Mouse (Mus musculus): ENCODE measurements at regions not wholly inside any gene's neighbourhood (a gene's known extent, or its start where the extent isn't known, plus 50 kb on each side); places are given as distances from the start of the nearest gene placed in this dataset.
"Not testable (repeated sequence)": the region's sequence is repeated elsewhere in the genome, so short reads cannot be mapped to it uniquely, and the experiment has no call there.

GRCm38 (mm10) chr10:57322717-57323424 lies 163.3 kb upstream of the Hsf2 start:
- Histone ChIP-seq H3K27ac (replicated peaks; ENCODE audit: low read depth, low read length) (no peak overlapping the region), H3K4me1 (ENCODE audit: control insufficient read depth, insufficient read depth, low read length) (no peaks in the 10 kb centered on the region), H3K4me2 (ENCODE audit: low read length) (no peak overlapping the region), H3K36me3 (ENCODE audit: control insufficient read depth, insufficient read depth, low read length) (no peaks in the 10 kb centered on the region), H3K27me3 (ENCODE audit: control insufficient read depth, insufficient read depth, low read length) (no peaks in the 10 kb centered on the region), H3K4me3 (replicated peaks; ENCODE audit: low read depth, low read length) (no peak overlapping the region), H3K9ac (replicated peaks; ENCODE audit: low read length) (no peak overlapping the region), H3K9me3 (ENCODE audit: control insufficient read depth, low read length) (no peaks in the 10 kb centered on the region)
- DNase-seq, result no peak
- 71% methylated on average over 2 of the region's 2 CpGs for WGBS
- no peak for ATAC-seq (ENCODE audit: low FRiP score, low TSS enrichment)

GRCm38 (mm10) chr10:57324226-57324625 lies 162.0 kb upstream of the Hsf2 start:
- no peaks in the 10 kb centered on the region for H3K4me1 ChIP-seq (ENCODE audit: control insufficient read depth, insufficient read depth, low read length)
- H3K4me3 ChIP-seq (replicated peaks; ENCODE audit: low read depth, low read length), result no peak overlapping the region
- no peaks in the 10 kb centered on the region for H3K27me3 ChIP-seq (ENCODE audit: control insufficient read depth, insufficient read depth, low read length)
- no peaks in the 10 kb centered on the region for H3K9me3 ChIP-seq (ENCODE audit: control insufficient read depth, low read length)
- 53% methylated on average over 1 of the region's 1 CpGs for WGBS
- no peak overlapping the region for H3K4me2 ChIP-seq (ENCODE audit: low read length)
- no peak for ATAC-seq (ENCODE audit: low FRiP score, low TSS enrichment)
- no peak overlapping the region for H3K9ac ChIP-seq (replicated peaks; ENCODE audit: low read length)
- no peak for DNase-seq
- no peak overlapping the region for H3K27ac ChIP-seq (replicated peaks; ENCODE audit: low read depth, low read length)
- no peaks in the 10 kb centered on the region for H3K36me3 ChIP-seq (ENCODE audit: control insufficient read depth, insufficient read depth, low read length)

- not testable (repeated sequence) for H3K4me3 ChIP-seq (replicated peaks; ENCODE audit: low read depth, low read length); ATAC-seq (ENCODE audit: low FRiP score, low TSS enrichment); H3K27me3 ChIP-seq (ENCODE audit: control insufficient read depth, insufficient read depth, low read length); H3K9me3 ChIP-seq (ENCODE audit: control insufficient read depth, low read length); H3K4me2 ChIP-seq (ENCODE audit: low read length); H3K9ac ChIP-seq (replicated peaks; ENCODE audit: low read length); H3K27ac ChIP-seq (replicated peaks; ENCODE audit: low read depth, low read length); H3K4me1 ChIP-seq (ENCODE audit: control insufficient read depth, insufficient read depth, low read length); H3K36me3 ChIP-seq (ENCODE audit: control insufficient read depth, insufficient read depth, low read length)
- peak; percentile 61 for DNase-seq
- WGBS, result 89% methylated on average over 1 of the region's 1 CpGs
These were observed 123.4 kb upstream of the Hsf2 start for GRCm38 (mm10) chr10:57362781-57363180.
